Mouse (Mus musculus): ENCODE measurements around the gene St3gal2.
"Not testable (repeated sequence)": the region's sequence is repeated elsewhere in the genome, so short reads cannot be mapped to it uniquely, and the experiment has no call there.

St3gal2 gene

DNA sequence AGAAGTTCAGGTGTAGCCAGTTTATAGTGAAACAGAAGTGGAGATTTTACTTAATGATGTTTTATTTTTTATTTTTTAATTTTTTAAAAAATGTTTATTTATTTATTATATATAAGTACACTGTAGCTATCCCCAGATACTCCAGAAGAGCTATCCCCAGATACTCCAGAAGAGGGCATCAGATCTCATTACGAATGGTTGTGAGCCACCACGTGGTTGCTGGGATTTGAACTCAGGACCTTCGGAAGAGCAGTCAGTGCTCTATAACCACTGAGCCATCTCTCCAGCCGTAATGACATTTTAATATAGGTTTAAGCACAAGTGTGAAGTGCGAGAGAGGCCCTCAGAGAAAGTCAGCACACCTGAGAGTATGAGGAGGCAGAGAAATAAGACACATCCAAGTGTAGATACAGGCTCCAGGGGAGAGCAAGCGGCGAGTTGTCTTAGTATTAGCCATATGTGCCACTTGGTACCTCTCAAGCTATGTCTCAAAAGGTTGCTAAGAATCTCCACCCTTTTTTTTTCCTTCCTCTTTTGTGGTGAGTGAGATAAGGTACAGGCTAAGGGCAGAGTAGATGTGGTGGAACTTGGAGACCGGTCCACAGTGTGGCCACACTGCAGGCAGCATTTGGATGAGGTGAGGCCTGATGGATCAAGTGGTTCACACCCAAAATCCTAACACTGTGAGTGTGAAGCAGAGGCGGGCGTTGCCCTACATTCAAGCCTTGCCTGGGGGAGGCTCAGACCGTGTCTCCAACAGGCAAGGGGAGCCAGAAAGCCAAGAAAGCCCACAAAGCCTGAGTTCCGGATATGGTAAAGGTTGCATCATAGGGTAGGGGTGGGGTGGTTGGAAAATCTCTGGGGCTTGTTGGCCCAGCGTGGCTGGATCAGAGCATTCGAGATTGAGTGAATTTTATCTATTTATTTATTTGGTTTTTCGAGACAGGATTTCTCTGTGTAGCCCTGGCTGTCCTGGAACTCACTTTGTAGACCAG is 7.8 kb upstream of the St3gal2 start:
- DNase-seq (ENCODE audit: low read depth, low spot score), result no peak

DNA sequence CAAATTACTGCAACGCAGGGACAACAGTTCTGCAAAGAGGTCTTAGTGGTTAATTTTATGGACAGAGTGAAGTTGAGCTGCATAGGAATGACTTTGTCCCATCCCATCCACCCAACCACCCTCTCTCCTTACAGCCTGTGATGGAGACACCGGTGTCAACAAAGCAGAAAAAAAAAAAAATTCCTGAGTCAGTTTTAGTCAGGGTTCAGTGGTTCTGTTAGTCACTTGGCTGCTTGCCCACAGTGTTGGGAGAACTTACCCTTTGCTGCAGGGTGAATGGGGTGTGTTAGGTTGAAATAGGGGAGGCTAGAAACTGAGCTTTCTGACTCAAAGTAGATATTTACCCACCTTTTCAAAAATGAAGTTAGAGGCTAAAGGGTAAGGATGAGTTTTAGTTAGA is 2.3 kb upstream of the St3gal2 start:
- DNase-seq (ENCODE audit: low read depth, low spot score), result no peak

DNA sequence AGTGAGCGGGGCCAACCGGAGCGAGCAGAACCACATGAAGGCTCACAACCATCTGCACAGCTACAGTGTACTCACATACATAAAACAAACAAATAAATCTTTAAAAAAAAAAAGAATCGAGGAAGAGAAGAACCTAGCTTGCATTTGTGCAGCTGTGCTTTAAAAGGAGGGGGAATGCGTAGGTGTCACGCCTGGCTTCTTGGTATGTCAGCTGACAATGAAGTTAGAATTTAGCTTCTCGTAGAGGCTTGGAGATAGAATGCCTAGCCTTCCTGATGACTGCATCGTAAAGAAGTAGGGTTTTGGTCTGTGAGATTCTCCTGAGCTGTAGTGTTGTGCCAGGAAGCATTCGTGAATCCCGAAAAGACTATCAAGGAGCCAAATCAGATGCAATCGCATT is 1.7 kb upstream of the St3gal2 start:
- no peak for DNase-seq (ENCODE audit: low read depth, low spot score)

DNA sequence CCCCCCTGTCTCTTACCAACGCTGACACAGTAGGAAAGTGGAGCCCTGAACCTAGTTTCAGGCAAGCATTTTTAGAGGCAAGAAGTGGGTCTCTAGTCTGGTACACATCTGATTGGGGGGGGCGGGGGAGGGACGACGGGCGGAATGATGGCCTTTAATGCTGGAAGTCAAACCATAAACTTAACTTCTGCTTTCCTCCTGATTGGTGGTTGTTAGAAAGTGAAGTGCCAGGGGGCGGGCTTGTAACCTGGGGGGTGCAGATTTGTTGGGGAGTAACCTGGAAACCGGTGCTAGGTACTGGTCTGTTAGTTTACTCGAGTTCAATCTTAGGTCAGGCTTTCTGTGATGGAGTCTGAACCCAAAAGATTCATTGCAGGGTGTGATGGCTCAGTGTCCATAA is 1.3 kb upstream of the St3gal2 start:
- DNase-seq (ENCODE audit: low read depth, low spot score), result no peak

DNA sequence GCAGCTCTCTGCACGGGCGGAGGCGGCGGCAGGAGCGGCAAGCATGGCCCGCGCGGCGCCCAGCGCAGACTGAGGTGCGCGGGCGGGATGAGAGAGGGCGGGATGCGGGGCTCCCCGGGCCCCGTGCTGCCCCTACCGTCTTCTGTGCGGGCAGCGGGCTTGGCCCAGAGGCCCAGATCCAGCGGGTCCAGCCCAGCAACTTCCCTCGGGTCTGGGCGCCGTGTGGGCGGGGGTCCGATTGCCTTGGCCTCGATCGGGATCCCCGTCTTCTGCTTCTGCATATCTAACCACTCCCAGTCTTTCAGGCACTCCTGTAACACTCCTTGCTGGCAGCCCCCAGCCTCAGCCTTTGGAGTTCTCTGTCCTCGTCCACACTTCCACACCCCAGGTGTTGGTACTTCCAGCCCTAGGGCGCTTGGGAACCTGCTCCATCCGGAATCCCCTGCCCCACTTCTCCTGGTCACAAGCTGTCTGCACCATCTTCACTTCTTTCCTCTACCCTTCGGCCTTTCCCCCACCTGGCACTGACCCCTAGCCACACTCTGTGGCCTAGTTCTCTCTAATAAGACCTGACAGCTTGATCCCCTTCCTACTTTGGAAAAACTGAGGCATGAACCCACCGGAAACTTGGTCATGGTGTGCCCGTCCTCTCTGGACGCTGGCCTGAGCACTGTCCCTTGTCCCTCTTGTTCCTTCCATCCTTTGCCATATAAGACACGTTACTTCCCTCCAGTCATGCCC is 480 bp downstream of the St3gal2 start:
- peak; percentile 67 for DNase-seq (ENCODE audit: low read depth, low spot score)

DNA sequence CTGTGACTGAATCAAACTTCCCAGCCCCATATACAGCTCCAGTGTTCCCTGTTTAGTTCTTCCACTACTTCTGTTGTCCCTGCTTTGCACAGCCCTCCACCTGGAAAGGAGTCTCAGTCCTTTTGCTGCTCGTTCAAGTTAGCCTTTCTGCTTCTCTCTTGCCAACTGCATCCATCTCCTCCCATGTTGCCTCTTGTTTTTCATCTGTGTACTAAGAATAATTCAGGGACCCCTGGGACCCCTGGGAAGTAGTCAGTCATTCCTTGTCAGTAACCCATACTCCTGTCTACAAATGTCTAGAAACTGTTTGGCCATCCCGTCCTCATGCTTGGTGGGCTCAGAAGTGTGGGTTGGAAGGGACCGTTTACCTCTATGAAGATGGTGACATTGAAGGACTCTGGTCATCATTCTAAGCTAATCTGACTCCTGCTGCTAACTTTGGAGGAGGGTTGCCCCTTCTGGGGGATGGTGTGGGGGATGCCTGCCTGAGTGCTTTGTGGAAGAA is 1.1 kb downstream of the St3gal2 start:
- no peak for DNase-seq (ENCODE audit: low read depth, low spot score)

DNA sequence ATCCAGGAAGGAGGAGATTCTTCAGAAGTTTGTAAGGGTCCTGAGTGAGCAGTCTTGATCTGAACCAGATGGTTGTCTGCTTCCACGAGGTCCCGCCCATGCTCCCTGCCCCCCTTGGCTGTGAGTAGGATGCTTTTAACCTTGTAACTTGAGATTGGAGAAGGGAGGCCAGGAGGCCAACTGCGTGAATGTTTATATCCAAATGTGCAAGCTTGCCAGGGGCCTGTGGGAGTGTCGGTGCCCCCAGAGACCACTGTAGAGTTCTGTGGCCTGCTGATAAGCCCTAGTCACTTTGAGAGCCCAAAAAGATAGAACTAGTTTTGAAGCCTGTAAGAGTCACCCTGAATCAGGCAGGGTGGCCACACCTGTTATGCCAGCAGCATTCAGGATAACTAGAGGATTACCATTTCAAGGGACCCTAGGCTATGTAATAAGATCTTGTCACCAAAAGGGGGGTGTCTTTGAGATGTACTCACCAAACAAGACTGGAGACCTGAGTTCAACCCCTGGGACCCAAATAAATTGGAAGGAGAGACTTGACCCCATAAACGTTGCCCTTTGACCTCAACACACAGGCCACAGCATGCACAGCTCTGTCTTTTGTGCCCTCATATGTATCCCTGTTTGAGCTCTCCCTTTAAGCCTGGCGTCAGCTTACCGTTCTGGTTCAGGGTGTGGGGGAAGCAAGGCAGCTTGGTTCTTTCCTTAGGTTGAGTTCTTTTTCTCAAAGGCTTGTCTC is 1.9 kb downstream of the St3gal2 start:
- peak; percentile 39 for DNase-seq (ENCODE audit: low read depth, low spot score)

DNA sequence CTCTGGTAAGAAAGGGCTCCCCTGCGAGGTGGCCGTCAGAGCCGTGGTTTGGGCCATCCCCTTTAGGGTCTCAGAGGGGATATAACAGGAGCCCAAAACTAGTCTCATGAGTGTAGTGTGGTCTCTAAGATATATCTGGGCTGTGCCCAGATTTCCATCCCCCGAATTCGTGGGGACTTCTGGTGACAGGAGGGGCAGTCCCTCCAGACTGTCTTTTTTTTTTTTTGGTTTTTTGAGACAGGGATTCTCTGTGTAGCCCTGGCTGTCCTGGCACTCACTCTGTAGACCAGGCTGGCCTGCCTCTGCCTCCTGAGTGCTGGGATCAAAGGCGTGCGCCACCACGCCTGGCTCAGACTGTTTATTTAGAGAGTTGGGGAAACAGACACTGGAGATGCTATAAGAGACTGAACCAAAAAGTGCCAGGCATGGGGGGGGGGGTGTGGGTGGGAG is 6.0 kb downstream of the St3gal2 start:
- DNase-seq (ENCODE audit: low read depth, low spot score), result no peak

DNA sequence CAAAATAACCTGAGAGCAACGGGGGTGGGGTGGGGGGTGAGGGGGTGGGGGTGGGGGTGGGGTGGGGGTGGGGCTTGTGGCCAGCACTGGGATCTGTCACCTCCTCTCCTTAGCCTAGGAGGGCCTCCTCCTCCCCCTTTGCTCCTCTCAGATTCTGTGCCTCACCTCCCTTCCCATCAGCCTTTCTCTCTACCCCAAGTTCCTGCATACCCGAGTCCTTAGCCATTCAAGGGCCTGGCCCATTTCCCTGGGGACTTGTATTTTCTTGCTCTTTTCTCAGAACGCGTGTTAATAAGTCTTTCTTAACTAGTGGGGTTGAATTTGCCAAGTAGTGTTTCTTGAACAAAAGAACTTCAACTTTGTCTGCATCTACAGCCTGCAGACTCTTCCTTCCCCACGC is 7.0 kb downstream of the St3gal2 start:
- no peak for DNase-seq (ENCODE audit: low read depth, low spot score)

DNA sequence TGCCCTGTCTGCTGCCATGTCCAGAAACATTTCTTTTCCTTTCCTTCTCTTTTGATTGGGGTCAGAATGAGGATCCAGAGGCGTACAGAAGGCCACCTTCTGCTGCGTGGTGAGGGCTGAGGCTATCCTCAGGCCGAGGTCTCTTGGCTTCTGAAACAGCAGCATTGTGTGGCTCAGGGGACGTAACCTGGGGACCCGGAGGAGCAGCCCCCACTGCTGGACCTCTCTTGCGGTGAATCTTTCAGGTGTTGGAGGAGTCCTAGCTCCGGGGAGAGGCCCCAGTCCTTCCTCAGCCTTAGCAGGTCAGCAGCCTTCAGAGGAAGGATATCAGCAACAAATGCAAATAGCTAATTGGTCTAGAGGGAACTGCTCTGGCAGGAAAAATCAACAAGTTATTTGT is 8.7 kb downstream of the St3gal2 start:
- DNase-seq (ENCODE audit: low read depth, low spot score), result no peak

DNA sequence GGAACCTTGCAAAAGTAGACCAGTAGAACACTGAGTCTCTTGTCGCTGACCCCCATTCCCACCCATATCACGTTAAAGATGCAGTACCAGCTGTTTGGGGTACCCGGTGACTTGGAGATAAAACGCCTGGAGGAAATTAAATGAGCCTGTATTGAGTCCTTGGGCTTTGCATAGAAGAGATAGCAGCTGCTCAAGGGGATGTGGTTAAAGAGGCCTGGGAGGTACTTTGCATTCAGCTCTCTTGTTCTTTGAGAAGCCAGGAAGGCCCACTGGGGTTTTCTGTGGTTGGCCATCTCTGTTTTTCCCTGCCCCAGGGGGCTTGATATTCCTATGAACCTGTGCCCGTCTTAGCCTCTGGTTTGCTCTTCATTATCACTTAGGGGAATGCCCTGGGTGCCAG is 9.3 kb downstream of the St3gal2 start:
- no peak for DNase-seq (ENCODE audit: low read depth, low spot score)

DNA sequence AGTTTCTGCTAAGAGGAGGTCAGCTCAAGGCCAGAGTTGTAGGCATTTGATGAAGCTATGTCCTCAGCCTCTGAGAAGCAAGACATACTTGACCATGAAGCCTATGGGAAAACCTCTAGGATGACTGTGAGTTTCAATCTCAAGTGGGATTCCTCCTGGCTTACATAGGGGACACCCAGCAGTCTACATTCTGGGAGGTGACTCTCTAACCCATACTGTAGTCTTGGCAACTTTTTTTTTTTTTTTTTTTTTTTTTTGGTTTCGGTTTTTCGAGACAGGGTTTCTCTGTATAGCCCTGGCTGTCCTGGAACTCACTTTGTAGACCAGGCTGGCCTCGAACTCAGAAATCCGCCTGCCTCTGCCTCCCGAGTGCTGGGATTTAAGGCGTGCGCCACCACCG is 9.9 kb downstream of the St3gal2 start:
- DNase-seq (ENCODE audit: low read depth, low spot score), result not testable (repeated sequence)

DNA sequence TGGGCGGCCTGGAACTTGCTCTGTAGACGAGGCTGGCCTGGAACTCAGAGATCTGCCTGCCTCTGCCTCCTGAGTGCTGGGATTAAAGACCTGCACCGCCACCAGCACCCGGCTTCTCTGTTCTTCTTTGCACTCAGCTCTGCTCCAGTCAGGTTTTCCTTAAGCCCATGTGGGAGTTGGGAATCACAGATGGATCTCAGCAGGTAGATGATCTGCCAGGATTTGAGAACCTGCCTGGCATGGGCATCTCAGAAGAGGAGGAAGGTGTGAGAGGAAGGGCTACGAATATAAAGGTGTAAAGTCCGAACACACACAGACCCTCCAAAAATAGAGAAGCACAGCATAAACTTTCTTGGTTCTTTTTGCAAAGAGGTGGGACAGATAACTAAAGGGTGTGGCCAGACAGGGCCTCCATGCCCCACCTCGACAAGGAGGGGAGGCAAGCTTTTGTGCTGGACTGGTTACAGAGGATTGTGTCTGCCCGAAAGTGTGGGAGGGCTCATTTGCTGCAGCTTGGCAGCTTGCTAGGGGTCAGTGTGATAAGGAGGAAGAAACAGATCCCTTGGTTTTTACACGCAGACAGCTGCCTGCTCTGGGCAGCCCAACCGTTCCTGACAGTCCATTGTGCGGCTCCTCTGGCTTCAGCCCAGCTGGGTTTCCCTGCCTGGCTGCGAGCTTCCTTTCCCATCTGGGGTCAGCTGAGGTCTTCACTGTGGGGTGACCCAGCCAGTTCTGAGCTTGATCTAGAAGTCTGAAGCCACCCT is 11.6 kb downstream of the St3gal2 start:
- no peak for DNase-seq (ENCODE audit: low read depth, low spot score)

DNA sequence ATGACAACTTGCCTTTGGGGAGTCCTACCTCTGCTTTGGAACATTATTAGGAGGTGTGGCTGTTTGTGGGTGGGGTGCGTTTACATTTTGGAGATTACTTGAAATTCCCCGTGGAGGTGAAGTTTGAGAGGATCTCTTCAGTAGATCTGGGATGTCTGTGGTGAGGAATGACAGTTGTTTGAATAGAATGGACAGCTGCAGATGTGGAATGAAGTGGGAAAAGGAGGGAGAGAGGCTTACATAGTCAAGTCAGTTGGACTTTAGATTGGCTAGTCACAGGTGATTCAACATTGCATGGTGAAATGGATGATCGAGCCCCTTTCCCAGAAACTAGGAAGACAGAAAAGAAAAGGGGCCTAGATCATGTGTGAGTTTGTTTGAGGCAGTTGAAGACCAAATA is 12.7 kb downstream of the St3gal2 start:
- DNase-seq (ENCODE audit: low read depth, low spot score), result no peak

DNA sequence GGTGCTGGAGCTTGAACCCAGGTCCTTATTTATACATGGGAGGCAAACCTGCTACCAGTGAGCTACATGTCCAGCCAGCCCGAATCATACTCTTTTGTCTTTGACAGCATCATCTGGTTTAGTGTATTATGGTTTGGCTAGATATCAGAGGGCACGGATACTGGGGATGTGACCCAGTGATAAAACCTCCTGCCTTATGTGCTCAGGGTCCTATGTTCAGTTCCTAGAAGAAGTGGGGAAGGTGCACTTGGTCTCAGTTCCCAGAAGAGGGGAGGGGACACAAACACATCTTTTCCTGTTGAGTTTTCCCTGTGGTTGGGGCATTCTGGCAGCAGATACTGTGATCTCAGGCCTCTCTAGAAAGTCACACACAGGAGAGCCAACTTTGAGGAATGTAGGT is 13.6 kb downstream of the St3gal2 start:
- DNase-seq (ENCODE audit: low read depth, low spot score), result no peak

DNA sequence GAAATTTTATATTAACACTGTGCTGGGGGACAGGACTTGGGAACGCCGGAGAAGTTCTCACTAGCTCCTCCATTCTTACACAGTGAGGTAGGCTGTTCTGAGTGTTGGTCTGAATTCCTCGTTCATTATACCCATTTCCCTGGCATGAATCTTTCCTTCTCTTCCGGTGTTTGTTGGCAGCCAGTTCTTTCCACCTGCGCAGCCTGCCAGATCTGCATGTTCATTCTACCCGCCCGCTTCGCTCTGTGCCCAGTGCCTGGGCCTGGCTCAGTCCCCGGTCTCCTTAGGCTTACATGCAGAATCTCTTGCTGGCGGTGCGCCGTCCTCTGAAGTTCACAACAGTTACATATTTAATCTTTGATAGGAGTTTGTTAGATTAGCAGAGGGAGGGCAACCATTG is 16.5 kb downstream of the St3gal2 start:
- no peak for DNase-seq (ENCODE audit: low read depth, low spot score)

DNA sequence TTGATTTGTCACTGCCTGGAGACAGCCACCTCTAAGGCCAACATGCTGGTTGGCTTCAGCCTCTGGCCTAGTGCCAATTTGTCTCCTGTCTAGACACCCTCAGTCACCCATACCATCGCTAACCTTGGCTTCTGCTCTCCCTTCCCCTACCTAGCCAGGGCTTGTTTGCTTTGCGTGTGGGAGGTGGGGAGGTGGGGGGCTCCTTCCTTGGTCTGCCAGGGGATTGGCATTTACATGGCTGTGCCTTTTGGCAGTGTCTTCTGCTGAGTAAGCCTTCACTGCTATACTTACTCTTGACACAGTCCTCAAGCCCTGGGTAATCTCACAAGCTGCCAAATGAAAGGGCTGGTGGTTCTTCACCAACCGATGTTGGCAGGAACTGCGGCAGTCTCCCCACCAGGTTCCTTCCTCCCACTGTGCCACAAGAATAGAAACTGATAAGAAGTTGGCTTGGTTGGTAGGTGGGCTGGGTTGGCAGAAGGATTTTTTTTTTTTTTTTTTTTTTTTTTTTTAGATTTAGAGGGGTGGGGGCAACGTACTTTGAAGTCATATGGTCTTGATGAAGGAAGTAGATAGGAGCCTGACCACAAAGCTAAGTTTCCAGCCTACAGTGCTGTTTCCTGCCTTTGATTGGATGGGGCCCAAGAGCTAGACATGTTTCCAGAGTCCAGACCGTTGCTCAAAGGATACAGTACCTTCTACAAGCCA is 19.3 kb downstream of the St3gal2 start:
- DNase-seq (ENCODE audit: low read depth, low spot score), result no peak

DNA sequence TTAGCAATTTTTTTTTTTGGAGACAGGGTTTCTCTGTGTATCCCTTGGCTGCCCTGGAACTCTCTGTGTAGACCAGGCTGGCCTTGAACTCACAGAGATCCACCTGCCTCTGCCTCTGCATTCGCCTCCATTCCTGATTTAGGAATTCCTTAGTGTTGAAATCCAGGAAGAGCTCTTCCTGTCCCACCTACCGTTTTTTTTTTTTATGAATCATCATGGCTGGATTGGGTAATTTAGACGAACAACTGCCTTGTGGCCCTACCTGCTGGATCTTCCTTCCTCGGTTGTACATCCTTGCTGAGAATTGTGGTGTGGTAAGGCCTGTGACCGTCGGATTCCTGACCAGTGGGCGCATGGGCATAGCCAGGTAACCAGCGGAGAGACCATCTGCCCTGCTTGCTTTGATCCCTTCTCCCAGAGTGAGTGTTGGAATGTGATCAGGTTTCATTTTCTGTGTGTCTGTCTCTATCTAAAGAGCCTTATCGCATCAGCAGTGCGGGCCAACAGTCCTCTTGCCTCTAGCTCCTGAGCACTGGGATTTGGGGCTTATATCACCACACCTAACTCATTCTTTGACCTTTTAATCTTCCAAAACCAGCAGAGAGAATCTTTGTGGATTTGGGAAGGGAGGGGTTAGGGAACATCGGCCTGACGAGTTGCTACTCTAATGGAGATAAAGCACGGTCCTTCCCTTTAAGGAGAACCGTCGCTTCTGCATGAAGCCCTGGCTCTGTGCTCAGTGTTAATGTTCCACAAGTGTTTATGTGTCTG is 21.1 kb downstream of the St3gal2 start:
- no peak for DNase-seq (ENCODE audit: low read depth, low spot score)

DNA sequence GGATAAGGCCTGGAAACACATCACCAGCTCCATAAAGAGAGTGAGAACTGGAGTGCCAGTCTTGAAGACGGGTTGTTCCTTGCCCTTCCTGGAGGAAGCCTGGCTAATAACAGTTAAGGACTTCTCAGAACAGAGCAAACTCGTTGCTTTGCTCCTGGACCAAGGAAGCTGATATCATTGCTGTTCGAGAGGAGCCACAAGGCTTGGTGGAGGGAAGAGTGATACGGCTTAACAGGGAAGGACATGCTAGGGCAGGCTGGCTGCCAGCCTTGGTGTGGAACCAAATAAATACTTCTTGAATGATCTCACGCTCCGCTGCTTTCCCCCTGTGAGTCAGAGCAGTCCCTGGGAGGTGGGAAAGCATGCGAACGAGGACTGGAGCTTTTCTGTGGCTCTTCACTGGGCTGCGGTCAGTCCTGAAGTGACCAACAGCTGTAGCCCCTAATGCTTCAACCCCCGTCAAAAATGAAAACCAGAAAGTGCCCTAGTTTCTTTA is 21.8 kb downstream of the St3gal2 start:
- DNase-seq (ENCODE audit: low read depth, low spot score), result no peak
